Mouse (Mus musculus) heart, embryonic 14.5 days (tissue): ENCODE results near the gene Rpl23. TPM values are rescaled to one million over a fixed set of nuclear protein-coding genes. Genes with fewer than 3 reads are reported as not detected.

Experiments used
- ATAC-seq: fragments of 200-750 bp; cut with Nextera tagmentation; 2 replicates; pipeline ENCODE4 v1.8.0; 2017; ENCODE audit warnings: low read depth, moderate TSS enrichment; ENCODE audit not compliant: insufficient number of reproducible peaks, insufficient read depth, low FRiP score
- H3K27ac ChIP-seq, 2 experiments: fragments of 200-500 bp in 1 of 2; fragments of 300-500 bp in 1 of 2; sonication (generic) in 1 of 2; replicated peaks in 1 of 2; 2 replicates each; pipeline ENCODE4 v1.5.1; 2012 to 2014; ENCODE audit warnings: low read depth in 2 of 2, low read length in 2 of 2, control low read depth in 1 of 2, mild to moderate bottlenecking in 1 of 2, mixed read lengths in 1 of 2; ENCODE audit not compliant: control insufficient read depth in 1 of 2, insufficient read depth in 1 of 2
- H3K27me3 ChIP-seq: fragments of 300-500 bp; sonication (generic); 2 replicates; pipeline ENCODE4 v1.6.1; 2014; ENCODE audit warnings: mild to moderate bottlenecking, low read length, control low read depth; ENCODE audit not compliant: control insufficient read depth, insufficient read depth
- H3K36me3 ChIP-seq: fragments of 300-500 bp; sonication (generic); 2 replicates; pipeline ENCODE4 v1.6.1; 2014; ENCODE audit warnings: mild to moderate bottlenecking, control low read depth, low read length, mixed read lengths; ENCODE audit not compliant: control insufficient read depth, insufficient read depth
- H3K4me1 ChIP-seq, 2 experiments: fragments of 200-500 bp in 1 of 2; fragments of 300-500 bp in 1 of 2; sonication (generic) in 1 of 2; 2 replicates each; pipeline ENCODE4 v1.6.1; 2012 to 2014; ENCODE audit warnings: low read length in 2 of 2, control low read depth in 1 of 2, mixed read lengths in 1 of 2; ENCODE audit not compliant: control insufficient read depth in 2 of 2, insufficient read depth in 2 of 2
- H3K4me2 ChIP-seq: fragments of 300-500 bp; sonication (generic); 2 replicates; pipeline ENCODE4 v1.6.1; 2014; ENCODE audit warnings: mild to moderate bottlenecking, low read length
- H3K4me3 ChIP-seq, 2 experiments: fragments of 200-500 bp in 1 of 2; fragments of 300-500 bp in 1 of 2; sonication (generic) in 1 of 2; 2 replicates each; pipeline ENCODE4 v1.5.1; 2012 to 2014; ENCODE audit warnings: low read length in 2 of 2, mild to moderate bottlenecking in 2 of 2, control low read depth in 1 of 2, low read depth in 1 of 2, moderate library complexity in 1 of 2; ENCODE audit not compliant: control insufficient read depth in 1 of 2, insufficient read depth in 1 of 2
- H3K9ac ChIP-seq: fragments of 300-500 bp; sonication (generic); 2 replicates; pipeline ENCODE4 v1.6.1; 2014; ENCODE audit warnings: mild to moderate bottlenecking, low read length
- H3K9me3 ChIP-seq: fragments of 300-500 bp; sonication (generic); 2 replicates; pipeline ENCODE4 v1.6.1; 2016; ENCODE audit warnings: low read length, control low read depth; ENCODE audit not compliant: control insufficient read depth
- WGBS: fragments of 180-500 bp; shearing (Covaris S2); extraction: QIAGEN DNeasy Blood & Tissue Kit; methylation state at CpG from one replicate; pipeline ENCODE4 v1.1.7; 2014; 5-methylcytosine and 5-hydroxymethylcytosine counted together
- polyA plus RNA-seq: library from polyadenylated mRNA; unstranded; fragments of >200 nt; fragmentation: Nextera tagmentation; extraction: Ambion mirVana; gene quantifications from 2 replicates; pipeline ENCODE4 v1.2.1, GENCODE M21; 2014

Rpl23 gene
- polyA plus RNA-seq, 1 experiment from 2014 or later, result 536 TPM

GRCm38 (mm10) chr11:97813746-97814515 lies 31.7 kb upstream of the Rpl23 start:
- Histone ChIP-seq H3K4me2 (no peak overlapping the region), H3K9ac (no peak overlapping the region), H3K36me3 (peaks cover 59% of the 10 kb centered on the region), H3K9me3 (no peaks in the 10 kb centered on the region), H3K4me1 (peaks cover 66 to 91% of the 10 kb centered on the region in 2 experiments), H3K27ac (no peak overlapping the region), H3K27me3 (no peaks in the 10 kb centered on the region), H3K4me3 (no peak overlapping the region)
- WGBS, result 82% methylated on average over 17 of the region's 17 CpGs
- no peak for ATAC-seq

- H3K4me3 ChIP-seq, result no peak overlapping the region
- no peak overlapping the region for H3K27ac ChIP-seq
- peak overlapping the region; percentile 30 for H3K9ac ChIP-seq
- no peak overlapping the region for H3K4me2 ChIP-seq
- H3K4me1 ChIP-seq, result peaks cover 66 to 91% of the 10 kb centered on the region in 2 experiments
- peaks cover 58% of the 10 kb centered on the region for H3K36me3 ChIP-seq
- WGBS, result 43% methylated on average over 7 of the region's 7 CpGs
- ATAC-seq, result no peak
- no peaks in the 10 kb centered on the region for H3K27me3 ChIP-seq
- H3K9me3 ChIP-seq, result no peaks in the 10 kb centered on the region
Measured at GRCm38 (mm10) chr11:97813085-97813484, 30.8 kb upstream of the Rpl23 start.

GRCm38 (mm10) chr11:97812491-97812921 lies 30.3 kb upstream of the Rpl23 start:
- Histone ChIP-seq H3K9me3 (no peaks in the 10 kb centered on the region), H3K4me2 (no peak overlapping the region), H3K27me3 (no peaks in the 10 kb centered on the region), H3K9ac (no peak overlapping the region), H3K4me3 (no peak overlapping the region), H3K36me3 (peaks cover 58% of the 10 kb centered on the region), H3K27ac (no peak overlapping the region), H3K4me1 (peaks cover 66 to 91% of the 10 kb centered on the region in 2 experiments)
- WGBS, result 45% methylated on average over 3 of the region's 3 CpGs
- no peak for ATAC-seq

DNA sequence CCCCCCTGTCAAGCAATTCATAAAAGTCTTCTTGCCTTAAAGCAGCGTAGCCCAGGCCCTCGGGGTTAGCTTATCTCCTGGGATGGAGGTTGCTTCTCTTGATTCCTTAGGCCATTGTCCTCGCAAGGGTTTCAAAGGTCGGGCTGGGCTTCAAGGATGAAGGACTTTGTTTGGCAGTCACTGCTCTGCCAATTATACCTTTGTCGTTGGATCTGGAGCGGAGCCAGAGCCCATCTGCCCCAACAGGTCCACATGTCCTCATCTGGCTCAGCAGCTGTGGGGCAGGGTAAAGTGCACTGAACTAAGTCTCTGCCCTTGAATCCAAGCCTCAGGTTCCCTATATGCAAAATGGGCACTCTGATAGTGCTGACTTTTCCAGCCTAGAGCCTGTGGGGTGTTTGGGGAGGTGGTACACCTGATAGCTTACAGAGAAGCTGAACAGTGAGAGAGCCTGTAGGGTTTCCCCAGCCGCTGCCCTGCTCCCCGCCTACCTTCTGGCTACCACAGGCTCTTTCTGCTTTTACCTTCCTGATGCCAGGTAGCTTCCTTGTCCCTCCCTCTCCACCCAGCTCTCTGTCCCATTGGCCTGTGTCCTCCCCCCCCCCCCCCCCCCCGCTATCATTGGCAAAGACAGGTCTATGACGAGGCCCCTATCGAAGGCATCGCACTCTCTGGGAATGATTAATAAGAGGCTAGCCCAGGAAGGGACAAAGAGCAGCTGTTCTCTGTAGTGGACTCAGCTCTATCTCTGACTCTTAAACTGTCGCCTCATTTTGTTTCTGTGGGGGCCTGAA lies 29.5 kb upstream of the Rpl23 start:
- Histone ChIP-seq H3K4me2 (no peak overlapping the region), H3K4me3 (no peak overlapping the region), H3K36me3 (peaks cover 62% of the 10 kb centered on the region), H3K9ac (peak overlapping the region; percentile 38; the same call in 1 of the 2 replicates), H3K9me3 (no peaks in the 10 kb centered on the region), H3K27ac (no peak overlapping the region), H3K27me3 (no peaks in the 10 kb centered on the region), H3K4me1 (peaks cover 62 to 90% of the 10 kb centered on the region in 2 experiments)
- ATAC-seq, result no peak
- 42% methylated on average over 12 of the region's 13 CpGs for WGBS

DNA sequence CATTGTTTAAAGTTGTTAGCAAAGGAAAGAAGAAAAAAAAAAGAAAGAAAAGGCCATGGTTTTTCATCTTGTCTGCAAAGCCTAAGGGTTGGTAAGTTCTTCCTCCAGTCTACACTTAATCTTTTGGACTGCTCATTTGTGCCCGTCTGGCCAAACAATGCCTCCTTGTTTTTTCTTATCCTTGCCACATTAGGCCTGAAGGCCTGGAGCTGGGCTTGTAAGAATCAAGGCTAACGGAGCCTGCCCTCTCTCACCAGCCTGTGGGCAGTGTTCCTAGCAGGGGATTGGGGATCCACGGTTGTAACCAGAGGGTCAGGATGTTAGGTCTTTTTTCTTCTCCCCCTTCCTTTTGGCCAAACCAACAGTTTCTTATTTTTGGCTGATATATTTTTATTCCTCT lies 28.7 kb upstream of the Rpl23 start:
- peaks cover 66 to 90% of the 10 kb centered on the region in 2 experiments for H3K4me1 ChIP-seq
- H3K9ac ChIP-seq, result no peak overlapping the region
- 64% methylated on average over 3 of the region's 3 CpGs for WGBS
- H3K4me3 ChIP-seq, result no peak overlapping the region
- H3K9me3 ChIP-seq, result no peaks in the 10 kb centered on the region
- H3K27me3 ChIP-seq, result no peaks in the 10 kb centered on the region
- H3K36me3 ChIP-seq, result peaks cover 56% of the 10 kb centered on the region
- H3K27ac ChIP-seq, result no peak overlapping the region
- H3K4me2 ChIP-seq, result no peak overlapping the region
- ATAC-seq, result no peak

DNA sequence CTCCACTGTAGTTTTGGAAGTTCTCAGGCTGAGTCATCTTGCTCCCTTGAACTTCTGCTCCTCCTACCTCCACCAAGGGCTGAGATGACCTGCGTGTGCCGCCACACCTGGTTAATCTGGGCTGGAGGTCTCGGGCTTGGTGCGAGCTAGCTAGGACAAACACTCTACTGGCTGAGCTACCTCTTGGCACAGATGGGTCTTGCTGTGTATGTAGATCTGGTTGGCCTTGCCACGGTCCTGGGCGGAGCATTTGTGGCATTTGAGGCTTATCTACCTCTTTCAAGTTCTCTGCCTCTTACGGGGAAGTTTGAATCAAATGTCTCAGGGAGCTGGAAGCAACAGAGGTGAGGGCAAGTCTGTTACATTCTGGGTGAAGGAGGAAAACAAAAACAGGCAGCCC lies 28.1 kb upstream of the Rpl23 start:
- H3K9me3 ChIP-seq, result no peaks in the 10 kb centered on the region
- H3K4me1 ChIP-seq, result peaks cover 66 to 90% of the 10 kb centered on the region in 2 experiments
- no peak overlapping the region for H3K9ac ChIP-seq
- ATAC-seq, result no peak
- H3K4me3 ChIP-seq, result no peak overlapping the region
- peaks cover 49% of the 10 kb centered on the region for H3K36me3 ChIP-seq
- no peak overlapping the region for H3K4me2 ChIP-seq
- WGBS, result 55% methylated on average over 7 of the region's 7 CpGs
- H3K27me3 ChIP-seq, result no peaks in the 10 kb centered on the region
- no peak overlapping the region for H3K27ac ChIP-seq

- WGBS, result 47% methylated on average over 7 of the region's 7 CpGs
- no peak for ATAC-seq
Measured at GRCm38 (mm10) chr11:97809235-97810121, 27.2 kb upstream of the Rpl23 start.

More at GRCm38 (mm10) chr11:97809235-97810121, 27.2 kb upstream of the Rpl23 start:
- Histone ChIP-seq H3K4me1 (peaks cover 71 to 93% of the 10 kb centered on the region in 2 experiments), H3K27me3 (no peaks in the 10 kb centered on the region), H3K9me3 (no peaks in the 10 kb centered on the region), H3K9ac (peak overlapping the region; percentile 7), H3K4me2 (peak overlapping the region; percentile 3; the same call in 1 of the 2 replicates), H3K36me3 (peaks cover 41% of the 10 kb centered on the region), H3K4me3 (no peak overlapping the region), H3K27ac (peak overlapping the region; percentile 47 to 69)
